Mouse (Mus musculus) heart, postnatal 0 days (tissue): Measurements from ENCODE around the gene Ifna2.

Experiments used
- CTCF ChIP-seq: IDR thresholded peaks from 2 replicates; pipeline ENCODE4 v1.5.1; 2016; ENCODE audit warnings: antibody characterized with exemption, control low read depth, low read depth
- EP300 ChIP-seq: IDR thresholded peaks from 2 replicates; pipeline ENCODE4 v1.6.1; 2016; ENCODE audit warnings: antibody characterized with exemption, low read depth

GRCm38 (mm10) chr4:88683812-88684211 is at the start of gene Ifna2:
- no peak for TF ChIP-seq CTCF
- no peak for TF ChIP-seq EP300
